22 mouse cellular contexts compared by ENCODE assay signal in genomic region chr14:56234556-56234955, GRCm38 (mm10). TPM values are rescaled to one million over a fixed set of nuclear protein-coding genes. Genes with fewer than 3 reads are reported as not detected.
"Had no signal": no experiment of that assay in that cellular context is flagged by ENCODE, and none has a peak within 500 bp of the region (broad histone marks: within the 10 kb centered on the region; RNA-seq: fewer than 3 reads in every experiment).

Gene Gzmc (minus strand): TSS chr14:56234656.

- DNase-seq: retina, postnatal 1 day; right cerebral cortex, adult 18-20 months; right cerebral cortex, postnatal 14 days; right cerebral cortex, postnatal 25 days; right cerebral cortex, postnatal 4 days; spleen, adult 18-20 months; thymus, adult 18-20 months; thymus, adult 2 months; thymus, postnatal 14 days; thymus, postnatal 25 days; thymus, postnatal 36 days; thymus, postnatal 4 days had no signal

RNA-seq across cellular contexts. Expression of gene Gzmc, which starts in this region (rescaled TPM):
- polyA plus RNA-seq: neural tube, embryonic 12.5 days; neural tube, embryonic 13.5 days; neural tube, embryonic 14.5 days; neural tube, embryonic 15.5 days; small intestine, adult 2 months; spleen, adult 2 months; stomach, embryonic 14.5 days; stomach, embryonic 15.5 days; stomach, embryonic 16.5 days; testis, adult 2 months had no signal
